Mouse (Mus musculus) heart, embryonic 14.5 days (tissue): Measurements from ENCODE around the gene Serpinc1. TPM values are rescaled to one million over a fixed set of nuclear protein-coding genes. Genes with fewer than 3 reads are reported as not detected.

Experiments used
- ATAC-seq: fragments of 200-750 bp; cut with Nextera tagmentation; 2 replicates; pipeline ENCODE4 v1.8.0; 2017; ENCODE audit warnings: low read depth, moderate TSS enrichment; ENCODE audit not compliant: insufficient number of reproducible peaks, insufficient read depth, low FRiP score
- H3K27ac ChIP-seq, 2 experiments: fragments of 200-500 bp in 1 of 2; fragments of 300-500 bp in 1 of 2; sonication (generic) in 1 of 2; replicated peaks in 1 of 2; 2 replicates each; pipeline ENCODE4 v1.5.1; 2012 to 2014; ENCODE audit warnings: low read depth in 2 of 2, low read length in 2 of 2, control low read depth in 1 of 2, mild to moderate bottlenecking in 1 of 2, mixed read lengths in 1 of 2; ENCODE audit not compliant: control insufficient read depth in 1 of 2, insufficient read depth in 1 of 2
- H3K27me3 ChIP-seq: fragments of 300-500 bp; sonication (generic); 2 replicates; pipeline ENCODE4 v1.6.1; 2014; ENCODE audit warnings: mild to moderate bottlenecking, low read length, control low read depth; ENCODE audit not compliant: control insufficient read depth, insufficient read depth
- H3K36me3 ChIP-seq: fragments of 300-500 bp; sonication (generic); 2 replicates; pipeline ENCODE4 v1.6.1; 2014; ENCODE audit warnings: mild to moderate bottlenecking, control low read depth, low read length, mixed read lengths; ENCODE audit not compliant: control insufficient read depth, insufficient read depth
- H3K4me1 ChIP-seq, 2 experiments: fragments of 200-500 bp in 1 of 2; fragments of 300-500 bp in 1 of 2; sonication (generic) in 1 of 2; 2 replicates each; pipeline ENCODE4 v1.6.1; 2012 to 2014; ENCODE audit warnings: low read length in 2 of 2, control low read depth in 1 of 2, mixed read lengths in 1 of 2; ENCODE audit not compliant: control insufficient read depth in 2 of 2, insufficient read depth in 2 of 2
- H3K4me2 ChIP-seq: fragments of 300-500 bp; sonication (generic); 2 replicates; pipeline ENCODE4 v1.6.1; 2014; ENCODE audit warnings: mild to moderate bottlenecking, low read length
- H3K4me3 ChIP-seq, 2 experiments: fragments of 200-500 bp in 1 of 2; fragments of 300-500 bp in 1 of 2; sonication (generic) in 1 of 2; 2 replicates each; pipeline ENCODE4 v1.5.1; 2012 to 2014; ENCODE audit warnings: low read length in 2 of 2, mild to moderate bottlenecking in 2 of 2, control low read depth in 1 of 2, low read depth in 1 of 2, moderate library complexity in 1 of 2; ENCODE audit not compliant: control insufficient read depth in 1 of 2, insufficient read depth in 1 of 2
- H3K9ac ChIP-seq: fragments of 300-500 bp; sonication (generic); 2 replicates; pipeline ENCODE4 v1.6.1; 2014; ENCODE audit warnings: mild to moderate bottlenecking, low read length
- H3K9me3 ChIP-seq: fragments of 300-500 bp; sonication (generic); 2 replicates; pipeline ENCODE4 v1.6.1; 2016; ENCODE audit warnings: low read length, control low read depth; ENCODE audit not compliant: control insufficient read depth
- WGBS: fragments of 180-500 bp; shearing (Covaris S2); extraction: QIAGEN DNeasy Blood & Tissue Kit; methylation state at CpG from one replicate; pipeline ENCODE4 v1.1.7; 2014; 5-methylcytosine and 5-hydroxymethylcytosine counted together
- polyA plus RNA-seq: library from polyadenylated mRNA; unstranded; fragments of >200 nt; fragmentation: Nextera tagmentation; extraction: Ambion mirVana; gene quantifications from 2 replicates; pipeline ENCODE4 v1.2.1, GENCODE M21; 2014

Gene Serpinc1
- 1.4 and 1.8 TPM in 2 replicates for polyA plus RNA-seq

DNA sequence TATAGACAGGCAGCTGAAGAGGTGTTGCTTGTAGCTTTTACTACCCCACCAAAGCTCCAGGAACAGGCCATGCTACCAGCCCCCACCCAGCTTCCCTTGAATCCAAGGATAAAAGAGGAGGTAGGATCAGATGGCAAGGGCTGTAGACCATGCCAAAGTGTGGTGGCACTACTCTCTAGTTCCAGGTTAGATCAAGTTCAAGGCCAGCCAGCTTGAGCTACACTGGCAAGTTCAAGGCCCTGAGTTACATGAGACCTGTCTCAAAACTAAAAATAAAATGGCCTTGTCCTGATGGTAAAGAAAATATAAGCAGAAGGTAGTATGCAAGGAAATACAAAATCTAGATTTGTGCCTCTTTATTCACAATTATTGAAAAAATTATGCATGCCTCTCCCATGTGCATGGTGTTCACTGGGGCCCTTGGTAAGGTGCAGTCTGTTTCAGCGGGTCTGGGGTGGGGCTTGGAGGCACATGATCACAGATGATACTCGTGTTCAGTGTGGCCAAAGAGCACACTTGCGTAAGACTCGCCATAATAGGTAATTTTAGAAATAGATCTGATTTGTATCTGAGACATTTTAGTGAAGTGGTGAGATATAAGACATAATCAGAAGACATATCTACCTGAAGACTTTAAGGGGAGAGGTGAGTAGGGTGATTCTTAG, at the start of gene Serpinc1:
Serpinc1 (plus strand) TSS at position 515 of the 665 bp plus-strand sequence.
- Histone ChIP-seq H3K36me3 (peaks cover 29% of the 10 kb centered on the region), H3K4me2 (no peak within 1 kb of the TSS), H3K4me1 (no peaks in the 10 kb centered on the region), H3K27me3 (no peaks in the 10 kb centered on the region), H3K9ac (no peak within 1 kb of the TSS), H3K9me3 (no peaks in the 10 kb centered on the region), H3K27ac (no peak within 1 kb of the TSS), H3K4me3 (no peak within 1 kb of the TSS)
- ATAC-seq = no peak
- 92% methylated on average over 4 of the region's 4 CpGs for WGBS

DNA sequence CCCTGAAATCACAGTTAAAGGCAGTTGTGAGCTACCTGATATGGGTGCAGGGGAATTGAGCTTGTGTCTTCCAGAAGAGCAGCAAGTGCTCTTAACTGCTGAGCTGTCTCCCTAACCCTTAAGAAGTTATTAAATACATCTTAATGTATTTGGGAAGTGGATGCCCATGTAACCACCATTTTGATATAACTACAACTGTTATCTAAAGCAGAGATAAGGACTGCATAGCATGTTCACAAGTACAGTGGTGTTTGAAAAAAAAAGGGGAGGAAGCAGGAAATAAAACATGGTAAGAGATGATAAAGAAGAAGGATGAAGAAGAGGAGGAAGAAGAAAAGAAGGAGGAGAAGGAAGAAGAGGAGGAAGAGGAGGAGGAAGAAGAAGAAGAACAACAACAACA, 47.1 kb upstream of the Serpinc1 start:
- H3K9me3 ChIP-seq = no peaks in the 10 kb centered on the region

DNA sequence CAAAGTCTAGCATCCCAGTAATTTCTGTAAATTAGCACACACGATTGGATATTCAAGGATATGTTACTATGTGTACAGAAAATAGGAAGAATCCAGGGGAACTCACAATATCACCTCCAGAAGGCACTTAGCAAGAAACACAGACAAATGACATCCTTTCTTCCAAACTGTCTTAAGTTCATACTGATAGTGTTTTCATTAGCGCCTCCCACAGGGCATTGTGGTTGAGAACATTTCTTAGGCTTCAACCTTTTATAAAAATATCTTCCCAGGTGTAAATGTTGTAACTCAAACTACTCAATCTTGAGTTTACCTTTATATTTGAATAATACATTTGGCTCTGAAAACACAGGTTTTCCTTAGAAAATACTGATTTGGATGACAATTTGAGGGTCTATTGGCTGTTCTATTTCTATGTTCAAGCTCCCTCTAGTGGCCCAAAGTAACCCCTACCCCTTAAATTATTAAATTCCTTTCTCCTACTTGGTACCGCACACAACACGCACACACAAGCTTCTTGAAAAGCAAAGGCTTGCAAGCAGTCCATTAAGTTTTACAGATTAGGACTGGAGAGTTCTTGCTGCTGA, 44.4 kb upstream of the Serpinc1 start:
- Histone ChIP-seq H3K9me3 (no peaks in the 10 kb centered on the region), H3K9ac (no peak overlapping the region), H3K27me3 (no peaks in the 10 kb centered on the region), H3K4me2 (no peak overlapping the region), H3K4me1 (peaks cover 0 to 3% of the 10 kb centered on the region in 2 experiments; a peak in 1 of 4 replicates), H3K36me3 (peaks cover 47% of the 10 kb centered on the region), H3K27ac (no peak overlapping the region), H3K4me3 (no peak overlapping the region)
- WGBS = 62% methylated on average over 4 of the region's 4 CpGs
- no peak for ATAC-seq

More for the DNA sequence above, 47.1 kb upstream of the Serpinc1 start:
- ATAC-seq = no peak
- Histone ChIP-seq H3K4me3 (no peak overlapping the region), H3K4me2 (no peak overlapping the region), H3K27ac (no peak overlapping the region), H3K36me3 (peaks cover 31% of the 10 kb centered on the region), H3K9ac (no peak overlapping the region), H3K4me1 (peaks cover 0 to 3% of the 10 kb centered on the region in 2 experiments; a peak in 1 of 4 replicates), H3K27me3 (no peaks in the 10 kb centered on the region)

DNA sequence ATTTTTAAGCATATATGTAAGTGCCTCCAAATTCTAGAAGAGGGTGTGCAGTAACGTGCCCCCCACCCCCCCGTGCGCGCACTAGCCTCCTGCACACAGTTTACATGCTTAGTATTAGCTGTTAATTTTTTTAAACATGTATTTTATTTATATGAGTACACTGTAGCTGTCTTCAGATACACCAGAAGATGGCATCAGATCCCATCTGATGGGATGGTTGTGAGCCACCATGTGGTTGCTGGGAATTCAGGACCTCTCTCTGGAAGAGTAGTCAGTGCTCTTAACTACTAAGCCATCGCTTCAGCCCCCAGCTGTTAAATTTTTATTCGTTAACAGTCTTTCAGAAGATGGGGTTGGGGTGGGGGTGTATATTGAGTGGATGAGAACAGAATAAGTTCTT, 42.8 kb upstream of the Serpinc1 start:
- H3K4me3 ChIP-seq = no peak overlapping the region
- no peak for ATAC-seq
- 92% methylated on average over 6 of the region's 6 CpGs for WGBS

DNA sequence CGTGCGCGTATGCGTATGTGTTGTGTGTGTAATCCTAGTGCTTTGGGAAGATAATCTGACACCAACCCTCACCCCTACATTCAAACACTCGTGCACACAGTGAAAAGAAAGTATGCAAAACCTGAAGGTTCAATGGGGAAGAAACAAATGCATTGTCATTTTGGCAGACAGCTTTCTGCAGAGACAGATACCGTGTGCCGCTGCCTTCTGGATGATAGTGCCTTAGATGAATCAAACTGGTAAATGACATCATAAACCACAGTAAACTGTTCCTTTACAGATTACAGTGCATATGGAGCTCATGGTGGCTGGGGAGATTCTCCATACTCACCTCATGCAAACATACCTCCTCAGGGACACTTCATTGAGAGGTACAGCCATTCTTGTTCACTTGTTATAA, 15.2 kb upstream of the Serpinc1 start:
- H3K27me3 ChIP-seq = no peaks in the 10 kb centered on the region
- WGBS = 91% methylated on average over 7 of the region's 7 CpGs
- H3K9me3 ChIP-seq = no peaks in the 10 kb centered on the region
- H3K9ac ChIP-seq = no peak overlapping the region
- no peak overlapping the region for H3K27ac ChIP-seq
- H3K4me3 ChIP-seq = no peak overlapping the region
- H3K4me1 ChIP-seq = no peaks in the 10 kb centered on the region
- H3K36me3 ChIP-seq = peaks cover 95% of the 10 kb centered on the region
- ATAC-seq = no peak
- no peak overlapping the region for H3K4me2 ChIP-seq

More for the DNA sequence above, 42.8 kb upstream of the Serpinc1 start:
- Histone ChIP-seq H3K4me1 (peaks cover 0 to 3% of the 10 kb centered on the region in 2 experiments; a peak in 1 of 4 replicates), H3K36me3 (peaks cover 55% of the 10 kb centered on the region), H3K9ac (no peak overlapping the region), H3K9me3 (no peaks in the 10 kb centered on the region), H3K4me2 (no peak overlapping the region), H3K27ac (no peak overlapping the region), H3K27me3 (no peaks in the 10 kb centered on the region)

DNA sequence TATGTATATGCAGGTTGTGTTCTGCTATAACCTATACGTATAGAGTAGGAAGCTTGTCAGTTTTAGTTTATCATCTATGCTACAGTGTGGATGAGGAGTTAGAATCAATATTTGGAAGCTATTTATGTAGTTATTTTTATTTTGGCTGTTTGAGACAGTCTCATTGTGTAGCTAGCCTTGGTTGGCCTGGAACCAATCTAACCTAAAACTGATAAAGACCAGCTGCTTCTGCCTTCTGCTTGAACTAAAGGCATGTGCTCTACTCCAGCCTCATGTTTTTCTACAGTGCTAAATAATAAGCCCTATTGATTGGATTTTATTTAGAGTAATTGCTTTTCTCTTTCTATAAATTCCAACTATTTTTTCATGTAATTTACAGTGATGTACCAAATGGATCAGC, 11.1 kb upstream of the Serpinc1 start:
- no peaks in the 10 kb centered on the region for H3K27me3 ChIP-seq
- WGBS = 88% methylated on average over 1 of the region's 1 CpGs
- H3K4me3 ChIP-seq = no peak overlapping the region
- H3K4me2 ChIP-seq = no peak overlapping the region
- no peaks in the 10 kb centered on the region for H3K9me3 ChIP-seq
- H3K9ac ChIP-seq = no peak overlapping the region
- no peak overlapping the region for H3K27ac ChIP-seq
- ATAC-seq = no peak
- peaks cover 97% of the 10 kb centered on the region for H3K36me3 ChIP-seq
- H3K4me1 ChIP-seq = no peaks in the 10 kb centered on the region

DNA sequence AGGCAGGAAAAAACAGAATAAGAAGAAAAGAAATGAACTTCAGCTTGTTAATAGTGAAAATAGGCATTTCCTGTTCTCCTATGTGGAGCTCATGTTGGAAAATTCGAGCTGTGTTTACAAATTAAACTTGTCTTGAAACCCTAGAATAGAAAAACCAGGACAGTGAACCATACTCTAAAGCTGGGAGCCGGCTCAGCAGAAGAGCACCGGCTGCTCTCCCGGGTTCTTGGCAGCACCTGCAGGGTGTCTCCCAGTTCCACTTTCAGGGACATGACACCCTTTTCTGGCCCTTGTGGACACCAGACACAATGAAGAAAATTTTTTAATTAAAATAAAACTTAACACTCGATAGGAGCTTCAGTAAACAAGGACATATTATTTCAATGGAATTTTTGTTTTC, 9.7 kb upstream of the Serpinc1 start:
- Histone ChIP-seq H3K36me3 (peaks cover 96% of the 10 kb centered on the region), H3K9me3 (no peaks in the 10 kb centered on the region), H3K27ac (no peak overlapping the region), H3K4me3 (no peak overlapping the region), H3K27me3 (no peaks in the 10 kb centered on the region), H3K9ac (no peak overlapping the region), H3K4me2 (no peak overlapping the region), H3K4me1 (no peaks in the 10 kb centered on the region)
- no peak for ATAC-seq
- WGBS = 81% methylated on average over 5 of the region's 5 CpGs
